Mouse (Mus musculus): ENCODE results near the gene Sectm1a.

GRCm38 (mm10) chr11:121085181-121085580 lies 4.2 kb upstream of the Sectm1a start:
- TF ChIP-seq EP300 (IDR thresholded peaks at IDR 0.05) (no peak), CTCF (IDR thresholded peaks at IDR 0.05) (no peak)
